Mouse (Mus musculus) cerebral cortex, adult 2 months (tissue): ENCODE results near the gene Fxyd3.

ENCODE experiments used
- WGBS: fragments of 180-500 bp; shearing (Covaris S2); methylation state at CpG from one replicate; pipeline ENCODE4 v1.1.7; 2018; 5-methylcytosine and 5-hydroxymethylcytosine counted together

Gene Fxyd3

GRCm38 (mm10) chr7:31076492-31076891 lies at the start of gene Fxyd3:
Fxyd3 (minus strand) TSS chr7:31076704.
- 82% methylated on average over 5 of the region's 5 CpGs for WGBS

- WGBS: 48% methylated on average over 13 of the region's 13 CpGs
Observed at GRCm38 (mm10) chr7:31125116-31125515, 48.6 kb upstream of the Fxyd3 start.

- WGBS: 64% methylated on average over 5 of the region's 5 CpGs
Observed at GRCm38 (mm10) chr7:31124381-31124780, 47.9 kb upstream of the Fxyd3 start.

GRCm38 (mm10) chr7:31123697-31124096 lies 47.2 kb upstream of the Fxyd3 start:
- 55% methylated on average over 3 of the region's 3 CpGs for WGBS

- 64% methylated on average over 16 of the region's 16 CpGs for WGBS
Observed at GRCm38 (mm10) chr7:31122641-31123631, 46.4 kb upstream of the Fxyd3 start.

GRCm38 (mm10) chr7:31119556-31119955 lies 43.1 kb upstream of the Fxyd3 start:
- 83% methylated on average over 5 of the region's 5 CpGs for WGBS

GRCm38 (mm10) chr7:31118486-31118885 lies 42.0 kb upstream of the Fxyd3 start:
- 25% methylated on average over 7 of the region's 7 CpGs for WGBS

- WGBS: 59% methylated on average over 11 of the region's 11 CpGs
Observed at GRCm38 (mm10) chr7:31117465-31117864, 41.0 kb upstream of the Fxyd3 start.

- 55% methylated on average over 16 of the region's 16 CpGs for WGBS
Observed at GRCm38 (mm10) chr7:31116721-31117145, 40.2 kb upstream of the Fxyd3 start.

- WGBS: 54% methylated on average over 17 of the region's 17 CpGs
Observed at GRCm38 (mm10) chr7:31115587-31116043, 39.1 kb upstream of the Fxyd3 start.

GRCm38 (mm10) chr7:31115182-31115581 lies 38.7 kb upstream of the Fxyd3 start, which contains the start of gene Hpn:
Hpn (minus strand) TSS chr7:31115290.
- WGBS: 51% methylated on average over 15 of the region's 15 CpGs

GRCm38 (mm10) chr7:31114646-31115045 lies 38.1 kb upstream of the Fxyd3 start:
- 78% methylated on average over 10 of the region's 10 CpGs for WGBS

- WGBS: 94% methylated on average over 6 of the region's 6 CpGs
Observed at GRCm38 (mm10) chr7:31113800-31114199, 37.3 kb upstream of the Fxyd3 start.

GRCm38 (mm10) chr7:31112036-31112435 lies 35.5 kb upstream of the Fxyd3 start:
- 63% methylated on average over 4 of the region's 4 CpGs for WGBS

- WGBS: 79% methylated on average over 15 of the region's 15 CpGs
Observed at GRCm38 (mm10) chr7:31110861-31111385, 34.4 kb upstream of the Fxyd3 start.

- 89% methylated on average over 5 of the region's 5 CpGs for WGBS
Observed at GRCm38 (mm10) chr7:31109796-31110195, 33.3 kb upstream of the Fxyd3 start.

- 38% methylated on average over 7 of the region's 7 CpGs for WGBS
Observed at GRCm38 (mm10) chr7:31109091-31109490, 32.6 kb upstream of the Fxyd3 start.

- 93% methylated on average over 11 of the region's 11 CpGs for WGBS
Observed at GRCm38 (mm10) chr7:31107781-31108180, 31.3 kb upstream of the Fxyd3 start.

GRCm38 (mm10) chr7:31106166-31106565 lies 29.7 kb upstream of the Fxyd3 start:
- 62% methylated on average over 3 of the region's 3 CpGs for WGBS

GRCm38 (mm10) chr7:31105061-31105768 lies 28.7 kb upstream of the Fxyd3 start:
- 37% methylated on average over 15 of the region's 15 CpGs for WGBS

- WGBS: 66% methylated on average over 14 of the region's 14 CpGs
Observed at GRCm38 (mm10) chr7:31100786-31101185, 24.3 kb upstream of the Fxyd3 start.

GRCm38 (mm10) chr7:31099612-31099982 lies 23.1 kb upstream of the Fxyd3 start:
- 90% methylated on average over 6 of the region's 6 CpGs for WGBS
